Mouse (Mus musculus) heart, adult 2 months (tissue): Measurements from ENCODE around the gene Olfr370.

Experiments
- CTCF ChIP-seq: fragments of 200-600 bp; IDR thresholded peaks from 2 replicates; pipeline ENCODE4 v1.8.1; 2022; ENCODE audit warnings: antibody characterized with exemption, mild to moderate bottlenecking, moderate library complexity
- EP300 ChIP-seq: fragments of 200-500 bp; IDR thresholded peaks from 2 replicates; pipeline ENCODE4 v1.6.1; 2011; ENCODE audit warnings: low read depth, low read length, control low read depth; ENCODE audit not compliant: insufficient read depth
- POLR2A ChIP-seq: fragments of 200-500 bp; IDR thresholded peaks from 2 replicates; pipeline ENCODE4 v1.6.1; 2011; ENCODE audit warnings: mild to moderate bottlenecking, low read depth, low read length, control low read depth; ENCODE audit not compliant: insufficient read depth

- TF ChIP-seq CTCF (no peak), POLR2A (no peak), EP300 (no peak)
Observed at GRCm38 (mm10) chr8:83562669-83563068, 27.1 kb downstream of the Olfr370 start.
